Mouse (Mus musculus): ENCODE results near the gene Nfkbil1. TPM values are rescaled to one million over a fixed set of nuclear protein-coding genes. Genes with fewer than 3 reads are reported as not detected.

The Nfkbil1 gene
- polyA plus RNA-seq (2014; fragmentation: Illumina TruSeq; extraction: RNeasy Lipid Tissue Mini Kit (QIAGEN cat#74804); ENCODE audit: low read depth, low replicate concordance), result 6.4 TPM

GRCm38 (mm10) chr17:35235614-35236389 lies at the start of gene Nfkbil1:
TSS of gene Nfkbil1 (minus strand) at chr17:35235792.

GRCm38 (mm10) chr17:35262664-35263522 lies 27.3 kb upstream of the Nfkbil1 start, which contains the start of gene H2-D1:
TSS of gene H2-D1 (plus strand) at chr17:35262730.

DNA sequence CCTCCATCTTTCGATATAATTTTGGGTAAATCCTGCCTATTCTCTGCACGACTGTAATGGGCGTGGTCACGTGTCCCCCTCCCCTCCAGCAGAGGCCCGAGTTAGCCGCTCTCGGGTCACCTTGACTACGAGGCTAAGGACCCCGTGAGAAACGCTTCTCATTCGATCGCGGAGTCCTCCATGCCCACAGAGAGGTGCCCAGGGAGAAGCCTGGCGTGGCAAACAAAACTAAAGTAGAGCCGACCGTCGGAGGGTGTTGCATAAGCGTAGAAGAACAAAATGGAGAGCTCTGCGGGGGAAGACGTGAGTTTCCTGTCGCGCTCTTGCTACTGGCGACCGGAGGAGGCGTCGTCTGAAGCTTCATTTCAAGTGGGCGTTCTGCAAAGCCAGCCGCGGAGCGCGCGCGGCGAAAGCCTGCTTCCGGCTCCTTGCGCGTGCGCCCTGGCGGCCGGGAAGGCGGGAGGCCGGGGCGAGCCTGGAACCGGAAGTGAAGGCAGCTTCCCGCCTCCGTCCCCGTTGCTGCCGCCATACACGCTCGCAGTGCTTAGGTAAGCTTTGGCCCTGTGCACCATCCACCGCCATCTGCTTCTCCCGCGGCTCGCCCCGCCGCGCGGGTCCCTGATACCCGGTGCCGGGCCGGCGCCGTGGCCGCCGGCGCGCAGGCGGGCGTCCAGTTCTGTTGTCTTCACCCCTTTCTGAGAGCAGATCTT lies 5.9 kb upstream of the Nfkbil1 start, which contains the start of gene Ddx39b:
Gene Ddx39b, plus strand, starts transcription at position 442 of the 710 bp plus-strand sequence.

GRCm38 (mm10) chr17:35233114-35233980 lies 2.2 kb downstream of the Nfkbil1 start, which contains the start of gene Atp6v1g2:
TSS of gene Atp6v1g2 (plus strand) at chr17:35233660.

DNA sequence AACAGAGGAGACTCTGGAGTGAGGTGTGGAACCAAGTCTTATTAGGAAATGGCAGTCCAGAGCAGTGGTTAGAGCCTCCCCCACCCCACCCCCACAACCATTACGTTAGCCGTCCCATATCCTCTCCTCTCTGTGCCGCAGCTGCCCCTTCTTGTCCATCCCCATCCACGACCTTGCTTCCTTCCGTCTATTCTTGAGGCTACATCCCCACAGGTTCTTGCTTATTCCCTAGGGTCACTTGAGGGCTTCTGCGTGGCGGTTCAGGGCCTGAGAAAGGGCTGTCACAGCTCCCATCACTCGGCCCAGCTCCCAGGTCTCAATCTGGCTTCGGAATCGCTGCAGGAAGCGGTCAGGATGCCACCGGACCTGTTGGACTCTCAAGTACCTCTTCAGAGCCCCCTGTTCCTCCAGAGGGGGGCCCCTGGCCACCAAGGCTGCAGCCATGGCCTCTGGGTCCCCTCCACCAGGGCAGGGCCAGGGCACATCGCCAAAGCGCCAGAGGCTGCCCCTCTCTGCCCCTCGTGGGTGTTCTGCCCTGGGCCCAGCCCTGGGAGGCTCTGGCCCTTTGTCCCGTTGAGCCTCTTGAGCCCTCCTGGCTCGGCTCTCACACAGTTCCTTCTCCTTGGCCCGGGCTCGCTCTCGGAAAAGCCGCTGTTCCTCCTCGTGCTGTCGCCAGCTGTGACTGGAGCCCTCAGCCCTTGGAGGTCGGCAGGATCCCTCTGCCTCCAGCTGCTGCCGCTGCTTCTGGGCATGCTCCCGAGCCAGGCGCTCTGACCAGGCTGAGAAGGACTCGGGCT lies 15.2 kb downstream of the Nfkbil1 start, which contains the start of gene Gm16181:
Gene Gm16181, plus strand, starts transcription at position 679 of the 797 bp plus-strand sequence.

GRCm38 (mm10) chr17:35204494-35205379 lies 30.9 kb downstream of the Nfkbil1 start, which contains the start of gene Lta:
TSS of gene Lta (minus strand) at chr17:35205351.

DNA sequence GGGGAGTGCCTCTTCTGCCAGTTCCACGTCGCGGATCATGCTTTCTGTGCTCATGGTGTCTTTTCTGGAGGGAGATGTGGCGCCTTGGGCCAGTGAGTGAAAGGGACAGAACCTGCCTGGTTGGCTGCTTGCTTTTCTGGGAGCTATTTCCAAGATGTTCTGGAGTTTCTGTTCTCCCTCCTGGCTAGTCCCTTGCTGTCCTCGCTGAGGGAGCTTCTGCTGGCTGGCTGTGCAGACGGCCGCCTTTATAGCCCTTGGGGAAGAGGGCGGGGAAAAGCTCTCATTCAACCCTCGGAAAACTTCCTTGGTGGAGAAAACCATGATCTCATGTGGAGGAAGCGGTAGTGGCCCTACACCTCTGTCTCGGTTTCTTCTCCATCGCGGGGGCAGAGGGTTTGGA lies 33.8 kb downstream of the Nfkbil1 start, which contains the start of gene Tnf:
Gene Tnf, minus strand, starts transcription at position 221 of the 400 bp plus-strand sequence.

DNA sequence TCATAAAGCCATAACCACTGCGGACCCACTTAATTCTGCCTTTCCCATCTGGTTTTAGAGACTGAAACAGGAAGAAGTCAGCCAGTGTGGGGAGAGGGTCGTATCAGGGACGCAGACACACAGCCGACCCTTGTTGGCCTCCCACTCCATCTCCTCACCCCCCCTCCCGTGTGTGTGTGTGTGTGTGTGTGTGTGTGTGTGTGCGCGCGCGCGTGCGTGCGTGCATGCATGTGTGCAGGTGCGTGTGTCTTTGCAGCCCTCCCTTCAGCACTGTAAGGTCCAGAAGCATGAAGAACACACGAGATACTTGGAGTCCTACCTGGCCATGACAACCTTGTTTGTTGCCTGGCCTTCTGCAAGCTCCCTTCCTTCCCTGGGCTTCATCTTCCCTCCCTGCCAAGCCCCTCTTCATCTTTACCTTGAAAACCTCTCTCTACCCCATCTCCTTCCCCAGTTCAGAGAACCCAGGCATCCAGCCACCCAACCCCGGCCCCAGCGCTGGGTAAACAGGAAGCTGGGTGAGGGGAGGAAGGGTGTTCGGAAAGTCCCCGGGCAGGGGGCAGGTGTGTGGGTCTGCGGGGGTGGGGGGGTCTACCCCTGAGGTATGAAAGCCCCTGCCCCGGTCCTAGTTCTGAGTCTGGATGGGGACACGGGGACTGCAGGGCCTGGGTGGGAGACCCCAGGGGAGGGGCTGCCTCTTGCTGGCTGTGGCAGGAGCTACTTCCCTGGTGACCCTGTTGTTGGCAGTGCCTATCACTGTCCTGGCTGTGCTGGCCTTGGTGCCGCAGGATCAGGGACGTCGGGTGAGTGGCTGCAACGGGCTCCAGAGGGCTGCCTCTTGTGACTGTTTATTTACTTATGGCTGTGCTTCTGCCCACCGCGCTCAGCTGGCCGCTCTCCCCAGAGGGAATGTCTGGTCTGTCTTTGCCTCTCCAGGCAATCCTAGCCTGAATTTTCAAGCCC lies 41.4 kb downstream of the Nfkbil1 start, which contains the start of gene Ltb:
Gene Ltb, plus strand, starts transcription at position 559 of the 963 bp plus-strand sequence.

DNA sequence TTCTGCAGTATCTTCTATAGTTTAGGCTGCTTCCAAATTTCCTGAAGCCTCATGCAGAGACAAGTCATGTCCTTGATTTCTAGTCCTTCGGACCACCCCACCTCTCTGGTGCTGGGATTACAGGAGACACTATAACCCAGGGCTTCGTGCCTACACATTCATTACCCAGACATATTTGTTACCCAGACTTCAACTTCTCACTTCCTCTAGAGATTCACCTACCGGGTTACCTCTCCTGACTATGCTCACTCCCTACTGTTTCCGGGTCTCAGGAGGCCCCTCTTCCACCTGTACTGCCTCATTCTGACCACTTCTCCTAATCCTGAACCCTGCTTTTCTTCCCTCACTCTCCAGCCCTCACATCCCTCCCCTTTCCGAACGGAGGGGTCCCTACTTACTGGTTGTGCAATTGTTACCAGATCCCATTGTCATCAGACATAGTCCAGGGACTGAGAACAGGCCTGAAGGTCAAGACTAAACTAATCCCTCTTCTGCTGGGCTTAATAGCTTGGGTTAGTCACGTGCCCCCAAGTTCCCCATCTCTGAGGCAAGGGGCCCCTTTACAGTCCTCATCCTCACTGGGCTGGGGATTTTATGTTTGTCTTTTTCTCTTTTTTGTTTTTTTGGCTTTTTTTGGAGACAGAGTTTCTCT lies 47.5 kb downstream of the Nfkbil1 start, which contains the start of gene Lst1:
Gene Lst1, minus strand, starts transcription at position 481 of the 652 bp plus-strand sequence.

GRCm38 (mm10) chr17:35175968-35176367 lies 59.6 kb downstream of the Nfkbil1 start, which contains the start of gene Aif1:
TSS of gene Aif1 (minus strand) at chr17:35176068.

Other genes starting within 250 kb of the Nfkbil1 start
- 20.7 TPM for gene Vars, start 234.8 kb downstream of the Nfkbil1 start, polyA plus RNA-seq (2014; fragmentation: Illumina TruSeq; extraction: RNeasy Lipid Tissue Mini Kit (QIAGEN cat#74804); ENCODE audit: low read depth, low replicate concordance)
- gene Vwa7, start 219.2 kb downstream of the Nfkbil1 start, polyA plus RNA-seq (2014; fragmentation: Illumina TruSeq; extraction: RNeasy Lipid Tissue Mini Kit (QIAGEN cat#74804); ENCODE audit: low read depth, low replicate concordance), result 6.5 TPM
- 0.58 TPM for gene Sapcd1, start 207.8 kb downstream of the Nfkbil1 start, polyA plus RNA-seq (2014; fragmentation: Illumina TruSeq; extraction: RNeasy Lipid Tissue Mini Kit (QIAGEN cat#74804); ENCODE audit: low read depth, low replicate concordance)
- gene Msh5, start 189.0 kb downstream of the Nfkbil1 start, polyA plus RNA-seq (2014; fragmentation: Illumina TruSeq; extraction: RNeasy Lipid Tissue Mini Kit (QIAGEN cat#74804); ENCODE audit: low read depth, low replicate concordance), result 0.55 TPM
- gene Clic1, start 185.8 kb downstream of the Nfkbil1 start, polyA plus RNA-seq (2014; fragmentation: Illumina TruSeq; extraction: RNeasy Lipid Tissue Mini Kit (QIAGEN cat#74804); ENCODE audit: low read depth, low replicate concordance), result 50.4 TPM
- gene Ddah2, start 176.8 kb downstream of the Nfkbil1 start, polyA plus RNA-seq (2014; fragmentation: Illumina TruSeq; extraction: RNeasy Lipid Tissue Mini Kit (QIAGEN cat#74804); ENCODE audit: low read depth, low replicate concordance), result 33.4 TPM
- not detected for gene Ly6g6c, start 170.4 kb downstream of the Nfkbil1 start, polyA plus RNA-seq (2014; fragmentation: Illumina TruSeq; extraction: RNeasy Lipid Tissue Mini Kit (QIAGEN cat#74804); ENCODE audit: low read depth, low replicate concordance)
- not detected for gene Mpig6b, start 169.6 kb downstream of the Nfkbil1 start, polyA plus RNA-seq (2014; fragmentation: Illumina TruSeq; extraction: RNeasy Lipid Tissue Mini Kit (QIAGEN cat#74804); ENCODE audit: low read depth, low replicate concordance)
- not detected for gene Ly6g6e, start 158.9 kb downstream of the Nfkbil1 start, polyA plus RNA-seq (2014; fragmentation: Illumina TruSeq; extraction: RNeasy Lipid Tissue Mini Kit (QIAGEN cat#74804); ENCODE audit: low read depth, low replicate concordance)
- not detected for gene Ly6g6d, start 157.7 kb downstream of the Nfkbil1 start, polyA plus RNA-seq (2014; fragmentation: Illumina TruSeq; extraction: RNeasy Lipid Tissue Mini Kit (QIAGEN cat#74804); ENCODE audit: low read depth, low replicate concordance)
- gene Ly6g6f, start 150.2 kb downstream of the Nfkbil1 start, polyA plus RNA-seq (2014; fragmentation: Illumina TruSeq; extraction: RNeasy Lipid Tissue Mini Kit (QIAGEN cat#74804); ENCODE audit: low read depth, low replicate concordance), result not detected
- gene Abhd16a, start 146.5 kb downstream of the Nfkbil1 start, polyA plus RNA-seq (2014; fragmentation: Illumina TruSeq; extraction: RNeasy Lipid Tissue Mini Kit (QIAGEN cat#74804); ENCODE audit: low read depth, low replicate concordance), result 72.3 TPM
- not detected for gene Ly6g5c, start 127.5 kb downstream of the Nfkbil1 start, polyA plus RNA-seq (2014; fragmentation: Illumina TruSeq; extraction: RNeasy Lipid Tissue Mini Kit (QIAGEN cat#74804); ENCODE audit: low read depth, low replicate concordance)
- 0.39 TPM for gene Ly6g5b, start 120.4 kb downstream of the Nfkbil1 start, polyA plus RNA-seq (2014; fragmentation: Illumina TruSeq; extraction: RNeasy Lipid Tissue Mini Kit (QIAGEN cat#74804); ENCODE audit: low read depth, low replicate concordance)
- 17.0 TPM for gene Gpank1, start 114.3 kb downstream of the Nfkbil1 start, polyA plus RNA-seq (2014; fragmentation: Illumina TruSeq; extraction: RNeasy Lipid Tissue Mini Kit (QIAGEN cat#74804); ENCODE audit: low read depth, low replicate concordance)
- gene Csnk2b, start 113.7 kb downstream of the Nfkbil1 start, polyA plus RNA-seq (2014; fragmentation: Illumina TruSeq; extraction: RNeasy Lipid Tissue Mini Kit (QIAGEN cat#74804); ENCODE audit: low read depth, low replicate concordance), result 145 TPM
- gene D17H6S53E, start 109.4 kb downstream of the Nfkbil1 start, polyA plus RNA-seq (2014; fragmentation: Illumina TruSeq; extraction: RNeasy Lipid Tissue Mini Kit (QIAGEN cat#74804); ENCODE audit: low read depth, low replicate concordance), result 22.9 TPM
- not detected for gene Apom, start 103.7 kb downstream of the Nfkbil1 start, polyA plus RNA-seq (2014; fragmentation: Illumina TruSeq; extraction: RNeasy Lipid Tissue Mini Kit (QIAGEN cat#74804); ENCODE audit: low read depth, low replicate concordance)
- gene Bag6, start 100.6 kb downstream of the Nfkbil1 start, polyA plus RNA-seq (2014; fragmentation: Illumina TruSeq; extraction: RNeasy Lipid Tissue Mini Kit (QIAGEN cat#74804); ENCODE audit: low read depth, low replicate concordance), result 122 TPM
- gene Prrc2a, start 70.9 kb downstream of the Nfkbil1 start, polyA plus RNA-seq (2014; fragmentation: Illumina TruSeq; extraction: RNeasy Lipid Tissue Mini Kit (QIAGEN cat#74804); ENCODE audit: low read depth, low replicate concordance), result 139 TPM
- gene Aif1, start 59.7 kb downstream of the Nfkbil1 start, polyA plus RNA-seq (2014; fragmentation: Illumina TruSeq; extraction: RNeasy Lipid Tissue Mini Kit (QIAGEN cat#74804); ENCODE audit: low read depth, low replicate concordance), result 6.0 TPM
- 4.1 TPM for gene Lst1, start 47.4 kb downstream of the Nfkbil1 start, polyA plus RNA-seq (2014; fragmentation: Illumina TruSeq; extraction: RNeasy Lipid Tissue Mini Kit (QIAGEN cat#74804); ENCODE audit: low read depth, low replicate concordance)
- 0.68 TPM for gene Ltb, start 41.4 kb downstream of the Nfkbil1 start, polyA plus RNA-seq (2014; fragmentation: Illumina TruSeq; extraction: RNeasy Lipid Tissue Mini Kit (QIAGEN cat#74804); ENCODE audit: low read depth, low replicate concordance)
- 0.29 TPM for gene Tnf, start 33.8 kb downstream of the Nfkbil1 start, polyA plus RNA-seq (2014; fragmentation: Illumina TruSeq; extraction: RNeasy Lipid Tissue Mini Kit (QIAGEN cat#74804); ENCODE audit: low read depth, low replicate concordance)
- not detected for gene Lta, start 30.4 kb downstream of the Nfkbil1 start, polyA plus RNA-seq (2014; fragmentation: Illumina TruSeq; extraction: RNeasy Lipid Tissue Mini Kit (QIAGEN cat#74804); ENCODE audit: low read depth, low replicate concordance)
- 1.8 TPM for gene Gm16181, start 15.0 kb downstream of the Nfkbil1 start, polyA plus RNA-seq (2014; fragmentation: Illumina TruSeq; extraction: RNeasy Lipid Tissue Mini Kit (QIAGEN cat#74804); ENCODE audit: low read depth, low replicate concordance)
- gene Atp6v1g2, start 2.1 kb downstream of the Nfkbil1 start, polyA plus RNA-seq (2014; fragmentation: Illumina TruSeq; extraction: RNeasy Lipid Tissue Mini Kit (QIAGEN cat#74804); ENCODE audit: low read depth, low replicate concordance), result 4.9 TPM
- gene Ddx39b, start 6.0 kb upstream of the Nfkbil1 start, polyA plus RNA-seq (2014; fragmentation: Illumina TruSeq; extraction: RNeasy Lipid Tissue Mini Kit (QIAGEN cat#74804); ENCODE audit: low read depth, low replicate concordance), result 112 TPM
- 162 TPM for gene H2-D1, start 26.9 kb upstream of the Nfkbil1 start, polyA plus RNA-seq (2014; fragmentation: Illumina TruSeq; extraction: RNeasy Lipid Tissue Mini Kit (QIAGEN cat#74804); ENCODE audit: low read depth, low replicate concordance)
- gene H2-Q1, start 84.6 kb upstream of the Nfkbil1 start, polyA plus RNA-seq (2014; fragmentation: Illumina TruSeq; extraction: RNeasy Lipid Tissue Mini Kit (QIAGEN cat#74804); ENCODE audit: low read depth, low replicate concordance), result not detected
- gene H2-Q2, start 106.5 kb upstream of the Nfkbil1 start, polyA plus RNA-seq (2014; fragmentation: Illumina TruSeq; extraction: RNeasy Lipid Tissue Mini Kit (QIAGEN cat#74804); ENCODE audit: low read depth, low replicate concordance), result 0.50 TPM
- gene H2-Q4, start 143.8 kb upstream of the Nfkbil1 start, polyA plus RNA-seq (2014; fragmentation: Illumina TruSeq; extraction: RNeasy Lipid Tissue Mini Kit (QIAGEN cat#74804); ENCODE audit: low read depth, low replicate concordance), result 29.8 TPM
- 6.8 TPM for gene H2-Q6, start 189.1 kb upstream of the Nfkbil1 start, polyA plus RNA-seq (2014; fragmentation: Illumina TruSeq; extraction: RNeasy Lipid Tissue Mini Kit (QIAGEN cat#74804); ENCODE audit: low read depth, low replicate concordance)
- gene H2-Q7, start 203.4 kb upstream of the Nfkbil1 start, polyA plus RNA-seq (2014; fragmentation: Illumina TruSeq; extraction: RNeasy Lipid Tissue Mini Kit (QIAGEN cat#74804); ENCODE audit: low read depth, low replicate concordance), result 9.3 TPM
- gene H2-Q10, start 234.3 kb upstream of the Nfkbil1 start, polyA plus RNA-seq (2014; fragmentation: Illumina TruSeq; extraction: RNeasy Lipid Tissue Mini Kit (QIAGEN cat#74804); ENCODE audit: low read depth, low replicate concordance), result 1.7 TPM